Mouse (Mus musculus) C2C12 (cell line): ENCODE data around the gene Sae1. TPM values are rescaled to one million over a fixed set of nuclear protein-coding genes. Genes with fewer than 3 reads are reported as not detected.

Experiments used
- H3K27me3 ChIP-seq: one replicate; pipeline ENCODE4 v1.6.1; 2011; ENCODE audit not compliant: control insufficient read depth, insufficient read depth, insufficient read length
- H3K36me3 ChIP-seq: one replicate; pipeline ENCODE4 v1.6.1; 2011; ENCODE audit not compliant: control insufficient read depth, insufficient read depth
- H3K4me3 ChIP-seq: one replicate; pipeline ENCODE4 v1.5.1; 2011; ENCODE audit warnings: mild to moderate bottlenecking, control low read depth; ENCODE audit not compliant: poor library complexity, insufficient read depth, severe bottlenecking
- H3K79me2 ChIP-seq: one replicate; pipeline ENCODE4 v1.6.1; 2011; ENCODE audit not compliant: control insufficient read depth, insufficient read depth
- H3K79me3 ChIP-seq: one replicate; pipeline ENCODE4 v1.6.1; 2011; ENCODE audit warnings: low read depth, control low read depth
- H3ac ChIP-seq: one replicate; pipeline ENCODE3; 2011; ENCODE audit warnings: low read depth; ENCODE audit not compliant: control insufficient read depth, insufficient read length
- CEBPB ChIP-seq: IDR thresholded peaks from one replicate; pipeline ENCODE4 v1.6.1; 2011; ENCODE audit warnings: low read depth, mild to moderate bottlenecking, control low read depth, moderate library complexity
- CTCF ChIP-seq: IDR thresholded peaks from one replicate; pipeline ENCODE4 v1.5.1; 2011; ENCODE audit not compliant: control insufficient read depth, insufficient read depth, insufficient read length
- FOSL1 ChIP-seq: IDR thresholded peaks from one replicate; pipeline ENCODE4 v1.8.0; 2011; ENCODE audit warnings: mild to moderate bottlenecking, low read length; ENCODE audit not compliant: poor library complexity, insufficient read depth, severe bottlenecking
- MAX ChIP-seq: IDR thresholded peaks from one replicate; pipeline ENCODE4 v1.6.1; 2011; ENCODE audit warnings: mild to moderate bottlenecking, control low read depth
- MYOD1 ChIP-seq: IDR thresholded peaks from one replicate; pipeline ENCODE4 v1.6.1; 2011; ENCODE audit warnings: low read depth; ENCODE audit not compliant: control insufficient read depth, insufficient read length
- MYOG ChIP-seq: IDR thresholded peaks from one replicate; pipeline ENCODE4 v1.6.1; 2011; ENCODE audit not compliant: control insufficient read depth, insufficient read length; ENCODE audit errors: extremely low read depth
- USF1 ChIP-seq: IDR thresholded peaks from one replicate; pipeline ENCODE4 v1.6.1; 2011; ENCODE audit warnings: low read depth, mild to moderate bottlenecking, control low read depth, moderate library complexity
- polyA plus RNA-seq: library from polyadenylated mRNA; unstranded; fragments of >200 nt; fragmentation: generic; extraction: Trizol; gene quantifications from one replicate; pipeline ENCODE4 v1.2.1, GENCODE M21; 2012; ENCODE audit warnings: missing spikeins

Gene Sae1
- polyA plus RNA-seq, 1 experiment = 218 TPM

GRCm38 (mm10) chr7:16405073-16405455, 17.5 kb upstream of the Sae1 start:
- Histone ChIP-seq H3K79me3 (peaks cover 63% of the 10 kb centered on the region), H3K27me3 (no peaks in the 10 kb centered on the region), H3ac (peak overlapping the region; percentile 57), H3K36me3 (peaks cover 17% of the 10 kb centered on the region), H3K4me3 (no peak overlapping the region), H3K79me2 (peaks cover 88% of the 10 kb centered on the region)
- TF ChIP-seq USF1 (no peak), CEBPB (no peak), MAX (no peak), MYOG (no peak), MYOD1 (no peak), CTCF (no peak), FOSL1 (no peak)

DNA sequence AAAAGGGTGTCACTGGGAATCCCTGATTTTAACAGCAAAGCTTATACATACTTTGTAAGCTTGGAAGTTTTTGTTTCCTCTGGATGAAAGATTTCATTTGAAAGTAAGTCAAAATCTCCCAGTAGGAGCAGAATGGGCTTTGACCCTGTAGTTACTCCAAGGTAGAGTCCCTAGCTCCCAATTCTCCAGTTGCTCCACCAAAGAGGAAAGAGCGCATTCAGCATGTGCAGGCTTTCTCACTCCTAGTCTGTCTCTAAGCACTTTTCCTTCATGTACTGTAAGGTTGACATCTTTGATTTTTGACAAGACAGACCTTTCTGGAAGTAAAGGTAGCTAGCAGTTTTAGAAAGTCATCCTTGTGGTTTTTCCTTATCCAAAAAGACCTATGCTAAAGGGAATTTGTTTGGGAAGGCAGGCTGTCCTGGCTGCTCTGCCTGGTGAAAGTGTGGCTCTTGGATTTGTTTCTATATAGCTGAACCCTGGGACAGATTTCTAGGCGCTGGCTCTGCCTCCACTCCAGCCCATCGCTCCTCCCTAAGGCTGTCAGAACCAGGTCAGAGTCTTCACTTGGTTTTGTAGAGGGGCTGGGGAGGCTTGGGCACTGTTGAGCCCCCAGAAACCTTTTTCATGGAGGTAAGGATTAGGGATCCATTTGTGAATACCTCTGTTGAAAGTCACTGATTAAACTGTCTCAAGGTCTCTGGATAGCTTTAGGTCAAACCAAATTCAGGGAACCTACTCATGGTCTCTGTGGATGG, 16.9 kb upstream of the Sae1 start:
- peaks cover 17% of the 10 kb centered on the region for H3K36me3 ChIP-seq
- peak overlapping the region; percentile 57 for H3ac ChIP-seq
- peaks cover 60% of the 10 kb centered on the region for H3K79me3 ChIP-seq
- H3K27me3 ChIP-seq = no peaks in the 10 kb centered on the region
- peaks cover 82% of the 10 kb centered on the region for H3K79me2 ChIP-seq
- H3K4me3 ChIP-seq = no peak overlapping the region
- no peak for TF ChIP-seq CTCF
- no peak for TF ChIP-seq MAX

DNA sequence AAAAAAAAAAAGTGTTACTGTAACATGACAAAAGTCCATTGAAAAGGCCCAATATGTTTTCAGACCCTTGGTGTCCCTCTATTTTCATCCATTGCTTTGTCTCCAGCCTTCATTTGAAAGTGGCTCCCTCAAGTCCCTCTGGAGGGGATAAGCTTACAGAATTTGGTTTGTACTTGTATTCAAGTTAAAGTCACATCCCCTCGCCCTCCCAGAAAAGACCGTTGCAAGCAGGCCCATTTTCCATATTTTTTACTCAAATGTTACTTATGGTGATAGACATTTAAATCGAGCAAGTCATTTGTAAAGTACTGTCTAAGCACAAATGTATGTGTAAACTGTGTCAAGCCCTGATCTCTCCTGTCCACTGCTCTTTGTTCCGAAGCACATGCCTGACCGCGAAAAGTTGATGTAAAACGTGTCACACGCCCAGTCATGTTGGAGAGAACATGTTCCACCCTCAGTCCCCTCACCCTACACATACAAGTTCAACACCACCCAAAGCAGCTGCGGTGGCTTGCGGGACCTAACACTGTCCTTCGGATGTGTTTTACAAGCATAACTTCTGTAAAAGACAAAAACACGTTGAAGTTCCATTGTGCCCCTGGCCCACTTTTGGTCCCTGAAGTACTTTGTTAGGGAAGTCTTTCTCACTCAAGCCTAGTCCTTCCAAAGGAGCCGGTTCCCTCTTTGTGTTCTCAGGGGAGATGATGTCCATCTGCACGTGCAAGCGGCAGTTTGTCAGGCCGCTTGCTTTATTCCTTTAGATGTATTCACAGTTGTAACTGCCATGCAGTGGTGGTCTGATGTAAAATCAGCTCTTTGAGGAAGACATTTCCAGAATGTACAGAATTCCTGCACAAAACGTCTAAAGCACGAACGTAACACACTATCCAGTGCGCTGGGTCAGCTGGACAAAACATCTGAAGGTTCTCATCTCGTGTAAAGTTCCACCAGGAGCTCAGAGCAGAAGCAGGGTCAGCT, 15.7 kb upstream of the Sae1 start:
- TF ChIP-seq USF1 (no peak), MYOD1 (no peak), MAX (peak; percentile 80), CTCF (no peak), CEBPB (no peak), MYOG (no peak)
- peaks cover 17% of the 10 kb centered on the region for H3K36me3 ChIP-seq
- peaks cover 51% of the 10 kb centered on the region for H3K79me3 ChIP-seq
- no peaks in the 10 kb centered on the region for H3K27me3 ChIP-seq
- peak overlapping the region; percentile 85 for H3K4me3 ChIP-seq
- H3ac ChIP-seq = peak overlapping the region; percentile 83
- peaks cover 70% of the 10 kb centered on the region for H3K79me2 ChIP-seq

DNA sequence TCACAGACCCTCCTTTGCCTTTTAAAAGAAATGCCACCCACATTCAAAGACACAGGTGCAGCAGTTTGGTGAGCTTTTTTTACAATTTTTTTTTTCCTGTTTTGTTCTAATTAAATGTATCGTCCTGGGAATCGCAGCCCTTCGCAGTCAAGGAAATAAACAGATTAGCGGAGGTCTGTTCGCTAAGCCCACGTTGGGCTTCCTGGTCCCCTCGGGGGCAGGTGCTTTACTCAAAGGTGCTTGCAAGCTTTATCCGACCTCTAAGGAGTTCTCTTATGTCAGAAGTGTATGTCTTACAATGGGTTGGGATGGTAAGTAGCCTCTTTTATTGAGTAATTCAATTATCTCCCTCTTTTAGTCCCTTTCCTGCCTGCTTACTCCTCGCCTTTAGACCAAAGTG, 14.8 kb upstream of the Sae1 start:
- Histone ChIP-seq H3K4me3 (peak overlapping the region; percentile 85), H3K27me3 (no peaks in the 10 kb centered on the region), H3K79me3 (peaks cover 43% of the 10 kb centered on the region), H3ac (peak overlapping the region; percentile 96), H3K36me3 (peaks cover 17% of the 10 kb centered on the region), H3K79me2 (peaks cover 62% of the 10 kb centered on the region)
- TF ChIP-seq CTCF (no peak), MYOD1 (no peak), MAX (no peak)

DNA sequence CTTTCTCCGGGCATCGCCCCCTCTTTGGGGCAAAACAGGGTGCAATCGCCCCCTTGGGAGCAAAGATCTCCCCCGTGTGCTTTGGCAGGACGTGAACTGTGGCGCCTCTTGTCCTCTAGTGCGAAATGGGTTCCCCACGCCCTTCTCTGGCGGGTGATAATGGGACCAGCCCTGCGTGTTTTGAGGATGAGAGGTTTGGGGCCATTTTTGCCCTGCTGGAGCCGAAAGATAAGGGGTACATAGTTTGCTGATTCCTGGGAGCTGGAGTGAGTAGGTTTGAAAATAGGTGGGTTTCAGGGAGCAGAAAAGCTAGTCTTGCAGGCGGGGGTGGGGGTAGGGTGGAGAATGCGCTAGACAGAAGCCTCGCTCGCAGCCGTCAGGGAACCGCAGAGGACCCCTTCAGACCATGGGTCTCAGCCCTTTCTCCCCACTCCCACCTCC, 14.4 kb upstream of the Sae1 start:
- peaks cover 57% of the 10 kb centered on the region for H3K79me2 ChIP-seq
- peak overlapping the region; percentile 96 for H3ac ChIP-seq
- H3K79me3 ChIP-seq = peaks cover 39% of the 10 kb centered on the region
- TF ChIP-seq MYOD1 (no peak), USF1 (no peak), CEBPB (no peak), FOSL1 (no peak), MAX (no peak), CTCF (no peak), MYOG (no peak)
- H3K27me3 ChIP-seq = no peaks in the 10 kb centered on the region
- peaks cover 16% of the 10 kb centered on the region for H3K36me3 ChIP-seq
- H3K4me3 ChIP-seq = peak overlapping the region; percentile 85
